Mouse (Mus musculus) kidney, adult 2 months (tissue): Measurements from ENCODE around the gene Snx11.

Source experiments
- CTCF ChIP-seq: fragments of 200-500 bp; conservative IDR thresholded peaks from 2 replicates; pipeline ENCODE4 v1.5.1; 2011; ENCODE audit warnings: low read depth, mild to moderate bottlenecking, control low read depth, low read length, moderate library complexity, mixed read lengths; ENCODE audit not compliant: insufficient read depth, insufficient read length
- POLR2A ChIP-seq: fragments of 200-500 bp; IDR thresholded peaks from one replicate; pipeline ENCODE4 v1.6.1; 2011; ENCODE audit warnings: low read depth, low read length, control low read depth

DNA sequence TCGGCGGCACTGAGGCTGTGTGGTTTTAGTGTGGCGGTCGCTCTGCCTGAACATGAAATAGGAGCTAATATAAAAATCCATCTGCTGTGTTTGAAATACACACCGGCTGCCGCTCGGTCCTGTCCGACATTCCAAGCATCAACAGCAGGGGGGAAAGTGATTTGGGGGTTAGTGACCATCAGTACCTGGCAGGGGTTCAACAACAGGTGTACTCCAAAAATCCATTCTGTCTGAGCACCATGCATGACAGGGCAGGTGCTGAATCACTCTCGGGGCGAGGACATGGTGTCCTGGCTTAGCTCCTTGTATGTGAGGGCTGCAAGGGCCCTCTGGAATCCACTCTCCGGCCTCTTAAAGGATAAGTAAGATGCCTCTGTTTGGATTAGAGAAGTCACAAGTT, 41.0 kb downstream of the Snx11 start:
- TF ChIP-seq CTCF (no peak), POLR2A (no peak)
